Mouse (Mus musculus) urinary bladder, adult 2 months (tissue): Measurements from ENCODE around the gene Mkln1. TPM values are rescaled to one million over a fixed set of nuclear protein-coding genes. Genes with fewer than 3 reads are reported as not detected.

Experiments
- DNase-seq: peaks from one replicate; pipeline ENCODE4 v3.0.0; 2022; ENCODE audit warnings: low spot score
- polyA plus RNA-seq: library from polyadenylated mRNA; depleted of rRNA; stranded (reverse); fragments of >200 nt; gene quantifications from 2 replicates; pipeline ENCODE4 v1.2.3, GENCODE M21; 2012; rRNA removed

Mkln1 gene
- 84.9 and 100.0 TPM in 2 replicates for polyA plus RNA-seq

DNA sequence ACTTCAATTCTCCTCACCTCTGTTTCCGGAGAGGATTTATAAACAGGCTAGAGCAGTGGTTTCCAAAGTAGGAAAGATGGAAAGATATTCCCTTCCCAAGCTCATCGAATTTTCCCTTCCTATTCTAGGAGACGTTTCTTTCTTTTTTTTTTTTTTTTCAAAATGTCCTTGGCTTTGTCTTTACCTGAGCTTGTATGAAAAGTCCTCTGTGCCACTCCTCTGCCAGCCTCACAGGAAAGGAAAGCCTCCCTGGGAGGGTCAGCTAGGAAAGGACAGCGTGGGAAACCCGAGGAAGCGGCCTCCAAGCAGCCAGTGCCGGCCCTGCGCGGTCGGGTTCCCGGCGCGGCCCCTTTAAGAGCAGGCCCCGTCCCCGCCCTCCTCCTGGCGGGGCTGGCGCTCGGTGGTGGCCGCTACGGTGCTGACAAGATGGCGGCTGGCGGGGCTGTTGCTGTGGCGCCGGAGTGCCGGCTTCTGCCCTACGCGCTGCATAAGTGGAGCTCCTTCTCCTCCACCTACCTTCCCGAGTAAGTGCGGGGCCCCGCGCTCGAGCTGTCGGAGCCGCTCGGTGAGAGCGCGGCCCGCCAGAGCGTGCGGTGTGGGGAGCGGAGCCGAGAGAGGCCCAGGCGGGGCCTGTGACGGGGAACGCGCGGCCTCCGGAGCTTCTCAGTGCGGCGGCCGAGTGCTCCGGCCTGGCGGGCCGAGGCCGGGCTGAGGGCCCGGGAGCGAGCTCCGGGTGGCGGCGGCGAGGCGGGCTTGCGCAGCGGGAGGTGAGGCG lies at the start of gene Mkln1:
Mkln1 (plus strand) TSS at position 305 of the 775 bp plus-strand sequence.
- peak; percentile 89 for DNase-seq

DNA sequence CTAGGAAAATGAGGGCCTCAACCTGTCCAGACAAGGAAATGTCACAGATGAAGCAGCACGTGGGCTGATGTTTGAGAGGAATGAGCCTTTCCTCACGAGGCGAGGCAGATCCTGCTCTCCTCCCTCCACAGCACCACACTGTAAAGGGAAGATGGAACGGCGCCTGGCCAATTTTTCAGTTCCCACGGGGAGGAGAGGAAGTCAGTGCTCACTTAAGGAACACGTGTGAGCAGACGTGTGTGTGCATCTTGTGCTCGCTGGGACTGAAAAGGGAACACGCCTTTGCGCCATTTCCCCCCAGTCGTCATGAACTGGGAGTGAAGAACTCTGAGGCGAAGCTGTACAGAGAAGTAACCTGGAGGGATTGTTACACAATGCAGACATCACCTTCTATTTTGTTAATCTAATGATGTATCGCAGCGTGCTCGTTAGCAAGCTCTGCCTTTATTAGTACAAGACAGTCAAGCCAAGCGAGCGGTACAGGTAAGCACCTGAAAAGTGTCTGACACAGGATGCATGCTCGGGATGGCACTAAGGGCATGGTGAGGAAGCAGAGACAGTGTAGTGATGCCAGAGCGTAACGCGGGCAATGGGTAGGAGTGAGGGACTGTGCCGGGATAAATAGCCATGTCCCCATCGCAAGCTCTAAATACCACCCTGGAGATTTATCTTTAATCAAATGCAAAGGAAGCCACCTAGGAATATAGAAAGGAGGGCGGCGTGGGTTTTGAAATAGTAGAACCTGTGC lies 41.9 kb upstream of the Mkln1 start:
- no peak for DNase-seq

DNA sequence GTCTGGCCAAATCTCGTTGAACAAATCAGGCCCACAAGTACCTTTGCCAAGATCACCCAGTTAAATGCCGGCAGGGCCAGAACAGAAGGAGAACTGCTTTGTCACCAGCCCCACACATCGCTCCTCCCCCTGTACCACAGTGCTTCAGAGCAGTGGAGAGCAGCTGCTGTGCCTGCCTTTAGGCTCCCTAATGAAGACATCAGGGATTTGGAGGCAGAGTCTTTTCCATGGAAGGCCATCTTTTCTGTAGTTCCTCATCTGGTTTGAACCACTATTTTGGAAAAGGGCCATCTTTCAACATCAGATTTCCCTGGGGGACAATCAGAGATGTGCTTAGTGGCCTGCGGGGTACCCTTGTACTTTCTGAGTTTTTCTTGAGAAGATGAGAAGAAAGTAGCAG lies 41.2 kb upstream of the Mkln1 start:
- DNase-seq: no peak

DNA sequence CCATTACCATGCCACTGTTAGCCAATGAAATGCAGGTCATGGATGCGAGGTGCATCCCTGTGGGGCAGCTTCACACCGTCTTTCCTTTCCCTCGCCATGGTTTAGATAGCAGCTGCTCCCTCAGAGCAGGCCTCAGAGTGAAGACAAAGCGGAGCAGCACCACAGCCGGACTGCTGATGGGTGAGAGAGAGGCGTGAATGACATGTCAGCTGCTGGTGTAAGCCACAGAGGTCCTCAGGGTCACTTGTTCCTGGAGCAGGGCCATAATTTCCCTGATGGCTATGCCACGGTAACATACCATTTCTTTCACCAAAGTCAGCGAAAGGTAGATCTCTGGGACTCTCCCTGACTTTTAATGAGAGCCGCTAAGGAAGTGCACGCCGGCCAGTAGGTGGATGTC lies 35.9 kb upstream of the Mkln1 start:
- DNase-seq: no peak

DNA sequence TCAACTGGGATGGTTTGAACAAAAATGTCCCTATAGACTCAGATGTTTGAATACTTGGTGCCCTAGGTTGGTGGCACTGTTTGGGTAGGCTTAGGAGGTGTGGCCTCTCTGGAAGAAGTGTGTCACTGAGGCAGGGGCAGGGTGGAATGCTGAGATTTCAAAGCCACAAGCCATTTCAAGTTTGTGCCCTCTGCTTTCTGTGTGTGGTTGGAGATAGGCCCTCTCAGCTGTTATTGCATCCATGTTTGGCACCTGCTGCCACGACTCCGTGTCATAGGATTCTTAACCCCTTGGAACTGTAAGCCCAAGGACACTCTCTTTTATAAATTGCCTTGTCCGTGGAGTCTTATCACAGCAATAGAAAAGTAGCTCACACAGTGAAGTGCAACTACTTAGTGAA lies 34.1 kb upstream of the Mkln1 start:
- no peak for DNase-seq

DNA sequence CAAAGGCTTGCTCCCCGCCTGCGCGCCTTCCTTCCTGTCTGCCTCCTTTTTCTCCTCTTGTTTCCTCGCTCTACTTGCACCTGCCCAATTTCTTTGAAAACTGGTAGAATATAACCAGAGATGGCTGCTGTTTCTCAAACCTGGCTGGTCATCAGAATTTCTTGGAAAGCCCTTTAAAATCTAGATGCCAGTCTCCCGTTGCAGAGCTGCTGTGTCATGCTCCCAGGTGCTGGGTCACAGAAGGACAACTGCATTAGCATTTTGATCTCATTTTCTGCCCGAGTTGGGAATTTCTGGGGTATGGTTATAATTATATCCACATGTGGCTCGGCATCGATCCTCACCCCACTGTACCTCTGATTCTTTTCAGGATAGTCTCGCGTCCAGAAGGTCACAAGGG lies 30.6 kb upstream of the Mkln1 start:
- DNase-seq: no peak

DNA sequence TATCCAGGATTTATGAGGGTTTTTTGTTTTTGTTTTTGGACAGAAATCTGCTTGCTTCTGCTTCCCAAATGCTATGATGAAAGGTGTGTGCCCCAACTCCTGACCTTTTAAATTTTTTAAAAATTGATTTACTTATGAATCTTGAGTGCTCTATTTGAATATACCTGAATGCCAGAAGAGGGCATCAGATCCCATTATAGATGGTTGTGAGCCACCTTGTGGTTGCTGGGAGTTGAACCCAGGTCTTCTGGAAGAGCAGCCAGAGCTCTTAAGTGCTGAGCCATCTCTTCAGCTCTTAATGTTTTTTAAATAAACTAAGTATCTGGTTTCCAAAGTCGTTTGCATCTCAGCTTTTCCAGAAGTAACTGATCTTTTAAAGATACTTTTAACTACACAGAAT lies 30.0 kb upstream of the Mkln1 start:
- no peak for DNase-seq

DNA sequence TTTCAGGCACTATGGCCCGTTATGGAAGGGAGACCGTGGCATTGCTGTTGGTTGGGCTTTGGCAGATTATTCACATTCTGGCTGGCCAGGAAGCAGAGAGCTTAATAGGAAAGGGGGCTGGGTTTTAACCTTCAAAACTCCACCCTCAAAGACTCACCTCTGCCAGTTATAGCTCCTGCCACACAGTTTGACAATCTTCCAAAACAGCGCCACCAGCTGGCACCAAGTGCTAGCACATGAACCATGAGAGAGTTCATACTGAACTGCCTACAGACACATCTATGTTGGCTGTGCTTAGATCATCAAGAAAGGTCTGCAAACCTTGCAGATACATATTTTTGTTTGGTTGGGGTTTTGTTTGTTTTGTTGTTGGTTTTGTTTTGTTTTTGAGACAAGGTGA lies 28.7 kb upstream of the Mkln1 start:
- no peak for DNase-seq

DNA sequence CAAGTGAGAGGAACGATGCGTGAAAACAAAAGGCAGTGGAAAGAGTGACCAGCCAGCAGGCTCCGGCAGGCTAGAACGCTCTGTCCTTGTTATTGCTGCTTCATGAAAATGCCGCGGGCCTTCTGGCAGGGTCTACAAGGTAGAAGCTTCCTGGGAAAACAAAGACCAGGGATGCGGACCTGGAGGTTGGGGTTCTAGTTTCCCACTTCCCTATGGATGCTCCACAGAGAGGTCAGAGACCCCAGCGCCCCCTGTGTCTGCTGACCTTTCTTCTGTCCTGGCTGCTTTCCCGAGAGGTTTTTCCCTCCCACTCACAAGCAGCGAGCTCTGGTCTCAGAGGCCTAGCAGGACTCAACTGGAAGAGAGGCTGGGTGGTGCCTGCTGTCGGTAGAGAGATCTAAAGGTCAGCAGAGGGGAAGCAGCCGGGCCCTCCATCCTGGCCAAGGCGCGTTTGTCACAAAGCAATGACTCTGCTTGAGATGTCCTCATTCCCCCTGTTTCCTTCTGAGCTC lies 27.9 kb upstream of the Mkln1 start:
- no peak for DNase-seq

DNA sequence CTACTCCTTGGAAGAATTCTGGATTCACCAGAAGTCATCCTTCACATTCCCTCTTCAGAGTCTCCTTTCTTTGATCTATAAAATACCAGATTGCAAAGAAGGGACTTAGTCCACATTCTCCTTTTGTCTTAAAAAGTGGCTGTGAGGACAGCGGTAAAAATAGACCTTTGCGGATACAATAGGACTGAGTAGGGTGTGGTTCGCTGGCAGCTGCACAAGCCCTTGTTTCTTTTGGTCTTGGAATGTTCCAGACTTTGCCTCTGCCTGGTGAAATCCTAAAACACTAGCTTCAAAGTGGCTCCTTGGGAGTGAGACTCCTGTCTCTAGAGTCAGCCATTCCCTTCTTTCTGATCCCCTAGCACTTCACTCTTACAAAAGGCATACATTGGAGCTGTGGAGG lies 27.4 kb upstream of the Mkln1 start:
- no peak for DNase-seq

DNA sequence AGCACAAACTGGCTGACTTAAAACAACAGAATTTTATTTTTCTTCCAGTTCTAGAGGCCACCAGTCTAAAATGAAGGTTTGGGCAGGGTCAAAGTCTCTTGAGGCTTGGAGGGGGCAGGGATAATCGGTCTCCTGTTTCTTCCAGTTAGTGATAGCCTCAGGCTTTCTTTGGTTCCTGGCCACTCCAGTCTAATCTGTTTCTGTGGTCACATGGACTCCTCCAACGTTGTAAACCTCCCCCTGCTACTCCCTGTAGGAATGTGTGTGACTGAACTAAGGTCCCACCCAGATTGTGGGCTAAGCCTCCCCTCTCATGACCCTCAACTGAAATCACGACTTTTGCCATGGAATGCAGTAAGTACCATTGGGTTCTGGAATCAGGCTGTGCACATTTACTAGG lies 25.9 kb upstream of the Mkln1 start:
- no peak for DNase-seq

DNA sequence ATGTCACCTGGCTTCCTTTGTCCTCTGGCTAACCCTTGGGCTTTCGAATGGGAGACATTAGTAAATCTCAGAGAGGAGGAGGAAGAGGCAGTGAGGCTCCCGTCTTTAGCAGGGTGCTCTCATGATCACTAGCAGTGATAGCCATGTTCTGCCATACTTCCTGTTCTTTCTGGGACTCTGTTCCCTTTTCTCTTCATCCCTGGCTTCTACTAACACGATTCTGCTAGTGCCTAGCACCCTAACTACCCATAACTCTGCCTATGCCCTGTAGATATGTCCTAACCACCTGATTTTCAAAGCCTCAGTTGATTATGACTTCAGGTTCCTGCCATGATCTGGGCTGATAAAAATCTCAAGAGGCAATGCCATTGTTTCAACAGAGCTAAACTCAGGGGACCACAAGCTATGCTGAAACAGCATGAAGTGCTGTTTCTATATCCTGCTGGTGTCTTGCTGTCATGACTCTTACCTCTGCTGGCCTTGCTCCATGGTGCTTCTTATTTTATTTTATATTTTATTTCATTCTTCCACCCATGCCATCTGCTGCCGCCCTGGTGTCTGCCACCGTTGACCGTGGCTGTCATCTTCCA lies 25.4 kb upstream of the Mkln1 start:
- DNase-seq: no peak

DNA sequence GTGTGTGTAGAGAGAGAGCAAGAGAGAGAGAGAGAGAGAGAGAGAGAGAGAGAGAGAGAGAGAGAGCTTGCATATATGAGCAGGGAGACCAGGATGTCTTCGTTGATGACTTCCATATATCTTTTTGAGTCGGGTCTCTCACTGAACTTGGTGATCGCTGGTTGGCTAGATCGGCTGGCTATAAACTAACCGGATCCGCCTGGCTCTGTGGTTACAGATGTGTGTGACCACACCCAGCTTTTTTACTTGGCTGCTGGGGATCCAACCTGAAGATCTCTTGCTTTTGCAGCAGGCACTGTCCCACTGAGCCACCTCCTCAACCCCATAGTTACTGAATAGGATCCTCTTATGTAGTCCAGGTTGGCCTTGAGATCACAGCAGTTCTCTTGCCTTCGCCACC lies 15.5 kb upstream of the Mkln1 start:
- no peak for DNase-seq

DNA sequence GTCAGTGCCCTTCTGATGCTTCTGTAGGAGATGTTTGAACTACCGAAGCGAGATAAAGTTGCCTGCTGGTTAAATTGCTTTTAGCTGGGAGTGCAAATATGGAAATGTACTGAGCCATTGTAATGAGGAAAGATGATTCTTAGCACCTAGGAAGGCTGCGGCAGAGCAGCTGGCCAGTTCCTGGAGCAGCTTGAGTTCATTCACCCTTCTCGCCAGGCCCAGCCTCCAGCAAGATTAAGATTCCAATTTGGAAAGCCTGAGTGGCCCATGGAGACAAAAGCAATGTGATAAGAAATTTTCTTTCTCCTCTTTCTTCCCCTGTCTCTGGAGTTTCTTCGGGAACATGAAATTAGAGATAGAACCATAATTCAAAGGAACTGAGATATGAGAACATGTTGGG lies 13.7 kb upstream of the Mkln1 start:
- DNase-seq: no peak

DNA sequence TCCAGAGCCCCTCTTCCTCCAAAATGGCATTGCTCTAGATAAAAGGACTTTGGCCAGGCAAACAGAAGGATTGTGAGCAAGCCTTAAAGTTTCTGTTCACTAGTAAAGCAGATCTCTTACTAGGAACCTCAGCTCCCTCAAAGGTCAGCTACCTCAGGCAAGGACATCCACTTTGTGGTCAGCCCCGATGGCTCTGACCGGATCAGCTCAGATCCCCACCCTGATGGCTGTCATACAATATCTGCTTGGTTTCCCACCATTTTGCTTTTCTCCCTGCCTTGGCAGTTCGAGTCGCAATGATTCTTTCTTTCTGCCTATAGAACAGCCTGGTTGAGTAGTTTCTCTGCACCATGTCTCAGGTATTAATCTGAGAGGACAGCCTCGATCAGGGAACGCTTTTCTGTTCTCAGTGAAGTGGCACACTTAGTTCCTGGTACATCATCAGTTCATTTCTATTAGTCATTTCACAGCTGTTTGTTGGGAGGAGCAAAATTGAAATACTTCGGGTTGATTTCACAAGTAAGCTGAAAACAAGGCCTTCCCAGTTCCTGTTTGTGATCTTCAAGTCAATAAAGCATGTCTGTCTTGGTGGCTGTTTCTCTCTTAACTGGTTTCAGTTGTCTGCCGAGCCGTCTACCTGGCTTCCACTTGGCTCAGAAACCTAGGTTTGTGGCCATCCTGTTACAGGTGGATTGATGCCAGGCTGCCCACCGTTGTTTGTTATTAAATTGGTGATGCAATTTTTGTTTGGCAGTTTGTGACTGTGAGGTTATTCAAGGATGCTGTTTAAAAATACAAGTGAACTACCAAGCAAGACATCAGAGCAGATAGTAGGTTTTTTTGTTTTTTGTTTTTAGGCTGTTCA lies 13.0 kb upstream of the Mkln1 start:
- no peak for DNase-seq

DNA sequence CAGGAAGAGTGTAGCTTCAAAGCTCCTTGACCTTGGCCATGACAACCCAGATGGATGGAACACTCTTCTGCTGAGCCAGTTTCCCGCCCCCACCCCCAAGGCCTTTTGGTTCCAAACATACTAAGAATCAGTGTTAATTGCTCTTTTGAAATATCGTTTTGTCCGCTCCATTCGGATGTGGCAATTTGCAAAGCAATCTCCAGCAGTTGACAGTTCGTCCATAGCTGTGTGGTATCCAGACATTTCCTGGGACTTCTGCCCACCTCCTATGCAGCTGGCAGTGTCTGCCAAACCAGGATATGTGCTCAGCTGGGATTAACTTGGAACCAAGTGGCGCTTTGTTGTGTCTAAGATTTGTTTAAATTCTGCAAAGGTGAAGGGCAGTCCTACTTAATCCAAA lies 8.8 kb upstream of the Mkln1 start:
- no peak for DNase-seq

DNA sequence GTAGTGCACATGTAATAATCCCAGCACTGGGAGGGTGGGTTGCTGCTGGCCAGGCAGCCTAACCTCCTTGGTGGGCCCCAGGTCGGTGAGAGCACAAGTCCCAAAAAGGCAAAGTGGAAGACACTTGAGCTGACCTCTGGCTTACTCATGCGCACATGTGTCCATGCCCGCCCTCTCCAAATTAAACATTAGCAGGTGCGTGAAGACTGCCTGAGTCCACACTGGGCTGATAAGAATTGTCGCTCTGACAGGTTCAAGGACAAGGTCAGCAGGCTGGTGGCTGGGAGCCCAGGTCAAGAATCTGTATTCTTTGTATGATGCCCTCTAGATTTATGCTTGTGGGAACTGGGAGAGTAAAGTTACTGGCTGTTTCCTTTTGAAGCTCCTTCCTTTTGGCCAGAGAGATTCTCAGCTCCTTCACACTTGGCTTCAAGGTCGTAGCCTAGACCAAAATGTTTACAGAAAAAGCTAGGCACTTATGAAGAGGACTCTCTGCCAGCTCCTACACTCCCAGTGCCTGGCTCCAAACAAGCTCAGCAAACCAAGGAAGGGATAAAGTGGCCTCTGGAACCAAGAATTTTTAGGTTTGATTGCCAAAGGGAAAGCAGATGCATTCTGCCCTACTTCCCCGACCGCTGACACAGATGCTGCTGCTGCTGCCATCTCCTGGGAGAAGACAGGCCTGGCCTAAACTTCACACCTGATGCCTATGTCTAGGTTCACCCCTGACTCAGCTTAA lies 8.1 kb upstream of the Mkln1 start:
- no peak for DNase-seq

DNA sequence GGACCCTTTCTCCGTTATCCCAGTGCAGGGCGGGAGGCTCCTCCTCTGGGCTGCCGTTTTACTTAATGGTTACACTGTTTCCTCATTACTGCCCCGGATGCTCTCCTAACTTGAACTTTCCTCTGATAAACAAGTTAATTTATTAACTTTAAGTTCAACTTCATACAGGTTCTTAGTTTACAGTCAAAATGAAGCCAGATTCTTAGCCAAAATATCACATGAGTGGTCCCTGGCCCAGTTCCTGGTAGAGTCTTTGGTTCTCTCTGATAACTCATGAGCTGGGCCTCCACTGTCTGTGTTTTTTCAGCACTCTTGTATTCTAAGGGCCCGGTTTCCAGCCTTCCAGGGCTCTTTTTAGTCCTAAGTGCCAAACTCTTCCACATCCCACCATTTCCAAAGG lies 5.7 kb upstream of the Mkln1 start:
- no peak for DNase-seq

DNA sequence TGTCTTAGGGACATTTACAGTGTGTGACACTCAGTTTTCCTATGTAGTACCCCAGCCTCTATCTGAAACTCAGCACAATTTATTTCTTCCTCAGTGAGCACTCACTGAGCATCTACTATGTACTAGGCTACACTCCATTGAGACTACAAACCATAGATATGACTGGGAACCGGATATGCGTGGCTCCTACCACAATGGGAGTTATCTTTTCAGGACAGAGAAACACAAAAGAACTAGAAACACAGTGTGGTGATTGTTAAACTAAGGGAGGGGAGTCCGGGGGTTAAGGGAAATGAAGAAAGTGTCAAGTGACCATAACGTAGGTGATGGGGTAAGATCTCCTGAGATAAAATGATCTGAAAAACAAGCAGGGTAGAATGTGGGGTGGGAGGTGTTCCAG lies 2.4 kb upstream of the Mkln1 start:
- DNase-seq: no peak

DNA sequence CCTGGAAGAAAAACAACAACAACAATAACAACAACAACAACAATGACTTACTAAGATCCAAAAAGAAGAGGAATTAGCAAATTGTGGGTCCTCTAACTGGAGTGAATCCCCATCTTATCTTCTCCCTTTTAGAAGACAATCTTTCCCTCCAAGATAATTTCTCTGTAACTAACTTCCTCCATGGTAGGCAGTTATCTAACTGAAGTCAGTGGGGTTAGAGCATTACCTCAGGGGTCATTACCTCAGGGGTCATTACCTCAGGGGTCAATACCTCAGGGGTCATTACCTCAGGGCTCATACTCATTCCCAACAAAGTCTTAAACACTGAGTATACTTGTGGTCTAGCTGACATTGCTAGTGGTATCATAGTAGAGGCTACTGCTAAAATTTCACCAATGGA lies 1.2 kb upstream of the Mkln1 start:
- no peak for DNase-seq

DNA sequence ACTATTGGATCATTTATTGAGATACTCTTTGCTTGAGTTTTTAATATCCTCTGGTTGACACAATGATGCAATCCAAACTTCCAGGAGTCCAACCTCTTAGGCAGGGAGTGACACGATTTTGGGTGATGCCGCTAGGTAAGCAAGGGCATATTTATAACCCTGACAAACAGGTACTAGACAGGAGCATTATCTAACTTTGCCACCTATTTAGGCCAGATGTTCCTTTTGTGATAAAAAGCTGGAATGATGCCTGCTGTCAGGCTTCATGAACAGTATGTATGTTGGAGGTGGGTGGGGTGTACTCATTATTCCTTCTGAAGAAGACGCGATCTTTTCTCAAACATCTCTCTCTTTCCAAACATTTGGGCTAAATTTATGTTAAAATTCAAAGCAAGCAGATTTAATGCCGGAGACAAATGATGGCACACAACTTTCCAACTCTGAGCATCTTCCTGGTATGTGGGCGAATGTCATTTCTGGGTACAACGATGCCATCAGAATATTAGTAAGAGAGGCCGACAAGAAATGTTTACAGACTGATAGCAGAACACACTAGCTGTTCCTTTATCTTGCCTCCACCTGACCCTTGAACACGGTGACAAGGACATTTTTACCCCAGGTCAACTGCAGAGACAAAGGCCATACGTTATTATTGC lies 632 bp upstream of the Mkln1 start:
- no peak for DNase-seq
